Mouse (Mus musculus) splenic B cell, adult 2 months (primary cell): ENCODE results near the gene Tcp11l1.

ENCODE experiments used
- DNase-seq: peaks from one replicate; pipeline ENCODE4 v3.0.0-alpha.2; 2011; ENCODE audit warnings: low read depth, low spot score
- H3K27me3 ChIP-seq: 2 replicates; pipeline ENCODE4 v1.6.1; 2012; ENCODE audit warnings: mild to moderate bottlenecking, low read length, moderate library complexity, mixed read lengths; ENCODE audit not compliant: control insufficient read depth, poor library complexity, insufficient read depth, severe bottlenecking
- H3K36me3 ChIP-seq: 2 replicates; pipeline ENCODE4 v1.6.1; 2012; ENCODE audit warnings: mild to moderate bottlenecking, low read length, moderate library complexity, mixed read lengths; ENCODE audit not compliant: control insufficient read depth, poor library complexity, insufficient read depth, severe bottlenecking

Tcp11l1 gene

GRCm38 (mm10) chr2:104711585-104712485, at the start of gene Tcp11l1:
Gene Tcp11l1, minus strand, starts transcription at chr2:104712169.
- Histone ChIP-seq H3K36me3 (no peaks in the 10 kb centered on the region), H3K27me3 (no peaks in the 10 kb centered on the region)
- DNase-seq = peak; percentile 32

- DNase-seq = peak; percentile 44
- Histone ChIP-seq H3K27me3 (no peaks in the 10 kb centered on the region), H3K36me3 (no peaks in the 10 kb centered on the region)
Observed at GRCm38 (mm10) chr2:104750611-104751010, 38.6 kb upstream of the Tcp11l1 start.

- no peak for DNase-seq
- no peaks in the 10 kb centered on the region for H3K27me3 ChIP-seq
- H3K36me3 ChIP-seq = no peaks in the 10 kb centered on the region
Observed at GRCm38 (mm10) chr2:104748652-104749183, 36.7 kb upstream of the Tcp11l1 start.

GRCm38 (mm10) chr2:104746251-104746650, 34.3 kb upstream of the Tcp11l1 start:
- Histone ChIP-seq H3K36me3 (no peaks in the 10 kb centered on the region), H3K27me3 (peaks cover 1% of the 10 kb centered on the region; the same call in 1 of the 2 replicates)
- no peak for DNase-seq

DNA sequence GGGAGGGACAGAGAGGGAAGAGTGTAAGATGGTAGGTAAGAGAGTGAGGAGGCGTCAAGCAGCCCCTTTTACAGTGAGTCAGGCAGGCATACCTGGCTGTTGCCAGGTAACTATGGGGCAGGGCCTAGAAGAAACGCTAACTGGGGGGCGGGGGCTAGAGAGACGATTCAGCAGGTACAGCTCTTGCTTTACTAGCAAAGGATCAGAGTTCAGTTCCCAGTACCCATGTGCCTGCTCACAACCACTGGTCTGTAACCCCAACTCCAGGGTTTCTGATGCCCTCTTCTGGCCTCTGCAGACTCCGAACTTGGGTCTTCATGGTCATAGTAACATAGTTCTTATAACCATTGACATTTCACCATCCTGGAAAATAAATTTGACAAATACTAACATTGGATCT, 32.0 kb upstream of the Tcp11l1 start:
- DNase-seq = no peak
- Histone ChIP-seq H3K36me3 (no peaks in the 10 kb centered on the region), H3K27me3 (peaks cover 1% of the 10 kb centered on the region; the same call in 1 of the 2 replicates)

- no peak for DNase-seq
- Histone ChIP-seq H3K36me3 (no peaks in the 10 kb centered on the region), H3K27me3 (peaks cover 1% of the 10 kb centered on the region; the same call in 1 of the 2 replicates)
Observed at GRCm38 (mm10) chr2:104743160-104743559, 31.2 kb upstream of the Tcp11l1 start.

DNA sequence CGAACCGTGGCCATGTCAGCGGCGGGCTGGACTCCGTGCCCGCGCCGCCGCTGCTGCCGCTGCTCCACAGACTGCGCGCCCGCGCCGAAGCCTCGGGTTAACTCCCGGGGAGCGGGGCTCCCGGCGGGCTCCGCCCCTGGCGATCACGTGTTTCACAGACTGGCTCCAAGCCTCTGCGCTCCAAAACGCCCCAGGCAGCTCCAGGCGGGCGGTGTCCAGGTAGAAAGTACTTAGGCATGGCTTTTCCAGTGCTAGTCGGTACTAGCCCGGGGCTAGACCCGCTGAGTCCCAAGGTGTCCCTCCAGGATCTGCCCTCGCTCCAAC, 30.7 kb upstream of the Tcp11l1 start, which contains the start of gene Depdc7:
Gene Depdc7, minus strand, starts transcription at position 138 of the 324 bp plus-strand sequence.
- Histone ChIP-seq H3K36me3 (no peaks in the 10 kb centered on the region), H3K27me3 (peaks cover 1% of the 10 kb centered on the region; the same call in 1 of the 2 replicates)
- no peak for DNase-seq

- DNase-seq = peak; percentile 31
- Histone ChIP-seq H3K27me3 (peaks cover 1% of the 10 kb centered on the region; the same call in 1 of the 2 replicates), H3K36me3 (no peaks in the 10 kb centered on the region)
Observed at GRCm38 (mm10) chr2:104741896-104742740, 30.1 kb upstream of the Tcp11l1 start.

DNA sequence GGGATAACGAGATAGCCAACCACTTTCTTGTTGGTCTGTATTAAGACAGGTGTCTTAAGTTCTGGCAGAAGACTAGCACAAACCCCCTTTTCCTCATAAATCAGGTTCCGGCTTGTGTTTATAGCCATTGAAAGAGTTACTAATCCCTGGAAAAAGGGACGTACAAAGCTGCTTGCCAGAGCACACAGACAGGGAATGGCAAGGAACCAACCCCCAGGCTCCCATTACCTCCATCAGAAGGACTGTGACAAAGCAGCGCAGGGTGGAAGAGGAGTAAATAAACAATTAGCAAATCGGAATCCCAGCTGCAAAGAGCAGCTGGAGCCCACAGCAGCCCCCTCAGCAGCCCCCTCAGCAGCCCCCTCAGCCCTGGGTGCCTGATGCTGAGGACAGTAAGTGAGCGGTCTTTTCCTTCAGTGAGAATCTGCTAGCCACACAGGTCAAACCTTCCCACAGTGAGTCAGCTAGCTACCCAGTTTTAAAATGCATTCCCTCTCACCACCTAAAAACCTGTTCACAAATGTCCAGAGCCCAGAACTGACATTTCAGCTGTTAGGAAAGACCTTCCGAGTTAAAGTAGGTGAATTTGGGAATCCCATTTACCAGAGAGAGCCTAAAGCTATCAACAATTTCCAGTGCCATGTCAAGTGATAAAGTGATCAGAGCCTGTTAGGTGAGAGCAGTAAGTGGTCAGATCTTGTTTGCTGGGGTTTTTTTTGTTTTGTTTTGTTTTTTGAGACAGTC, 29.2 kb upstream of the Tcp11l1 start:
- no peaks in the 10 kb centered on the region for H3K36me3 ChIP-seq
- DNase-seq = no peak
- peaks cover 1% of the 10 kb centered on the region; the same call in 1 of the 2 replicates for H3K27me3 ChIP-seq

- peaks cover 1% of the 10 kb centered on the region; the same call in 1 of the 2 replicates for H3K27me3 ChIP-seq
- no peak for DNase-seq
- H3K36me3 ChIP-seq = no peaks in the 10 kb centered on the region
Observed at GRCm38 (mm10) chr2:104740248-104740949, 28.4 kb upstream of the Tcp11l1 start.

GRCm38 (mm10) chr2:104739691-104740090, 27.7 kb upstream of the Tcp11l1 start:
- Histone ChIP-seq H3K36me3 (no peaks in the 10 kb centered on the region), H3K27me3 (peaks cover 1% of the 10 kb centered on the region; the same call in 1 of the 2 replicates)
- no peak for DNase-seq

DNA sequence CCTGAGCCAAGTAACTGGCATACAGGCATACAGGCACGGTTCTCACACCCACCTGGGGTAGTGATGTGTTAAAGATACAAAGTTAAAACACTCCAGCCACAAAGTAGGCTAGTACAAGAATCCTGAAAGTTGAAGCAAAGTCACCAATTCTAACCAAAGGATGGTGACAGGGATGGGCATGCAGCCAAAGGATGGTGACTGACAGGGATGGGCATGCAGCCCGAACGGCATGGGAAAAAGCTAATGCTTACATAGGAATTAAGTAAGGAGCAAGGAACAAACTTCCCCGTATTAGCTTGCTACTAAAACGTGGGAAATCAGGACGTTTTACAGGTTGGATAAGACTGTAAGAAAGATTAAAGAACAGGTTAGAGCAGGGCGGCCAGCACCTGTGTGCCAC, 24.3 kb upstream of the Tcp11l1 start:
- no peaks in the 10 kb centered on the region for H3K27me3 ChIP-seq
- no peak for DNase-seq

DNA sequence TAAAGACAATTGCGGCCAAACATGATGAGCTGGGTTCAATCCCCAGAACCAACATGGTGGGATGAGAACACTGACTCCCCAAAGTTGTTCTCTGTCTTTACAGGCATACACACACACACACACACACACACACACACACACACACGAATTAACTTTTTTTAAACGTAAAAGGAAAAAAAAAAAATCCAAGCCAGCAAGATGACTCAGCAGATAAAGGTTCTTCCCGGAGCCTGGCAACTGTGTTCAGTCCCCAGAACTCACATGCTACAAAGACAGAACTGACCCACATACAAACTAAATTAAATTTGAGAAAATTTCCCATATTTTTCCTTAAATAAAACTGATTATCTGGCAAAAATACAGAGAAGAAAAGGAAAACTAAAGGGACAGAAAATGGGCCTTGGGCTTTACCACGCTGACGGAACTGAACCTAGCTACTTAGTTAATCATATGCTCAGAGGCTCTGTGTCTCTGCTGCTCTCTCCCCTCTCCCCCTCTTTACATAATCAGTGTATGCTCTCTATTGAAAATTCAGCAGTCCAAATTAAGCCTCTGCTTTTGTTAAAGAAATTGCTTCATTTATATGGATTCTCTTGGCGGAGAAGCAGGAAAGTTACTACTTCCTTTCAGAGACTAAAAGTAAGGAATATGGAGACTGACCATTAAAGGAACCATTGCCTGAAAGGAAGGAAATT, 20.7 kb upstream of the Tcp11l1 start:
- Histone ChIP-seq H3K27me3 (no peaks in the 10 kb centered on the region), H3K36me3 (no peaks in the 10 kb centered on the region; the same call in 1 of the 2 replicates)
- DNase-seq = no peak

More for the DNA sequence above, 24.3 kb upstream of the Tcp11l1 start:
- H3K36me3 ChIP-seq = no peaks in the 10 kb centered on the region; the same call in 1 of the 2 replicates
